Mouse (Mus musculus) CD8-positive naive resting alpha-beta T cell, adult 2 months (primary cell): ENCODE results near the gene Slc5a10.
A peak's percentile ranks its signal among the peaks of the same experiment; 100 is the strongest.
"Not testable (repeated sequence)": the region's sequence is repeated elsewhere in the genome, so short reads cannot be mapped to it uniquely, and the experiment has no call there.

Experiments used
- DNase-seq, 2 experiments: peaks; one replicate each; pipeline ENCODE4 v3.0.0; 2022; ENCODE audit warnings: low read depth in 2 of 2, low spot score in 2 of 2

Gene Slc5a10

DNA sequence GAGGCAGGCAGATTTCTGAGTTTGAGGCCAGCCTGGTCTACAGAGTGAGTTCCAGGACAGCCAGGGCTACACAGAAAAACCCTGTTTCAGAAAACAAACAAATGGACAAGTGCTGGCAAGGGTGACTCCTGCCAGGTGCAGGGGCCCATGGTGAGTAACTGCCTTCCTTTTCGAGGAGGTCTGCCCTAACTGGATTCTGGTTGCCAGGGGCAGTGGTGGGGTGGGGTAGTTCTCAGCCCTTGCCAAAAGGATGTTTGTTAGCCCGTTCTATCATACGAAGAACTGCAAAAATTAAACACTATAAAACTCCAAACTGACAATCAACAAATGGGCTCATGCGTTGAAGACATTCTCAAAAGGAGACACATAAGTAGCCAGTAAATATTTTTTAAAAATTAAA lies 71.0 kb downstream of the Slc5a10 start:
- DNase-seq, result no peak

DNA sequence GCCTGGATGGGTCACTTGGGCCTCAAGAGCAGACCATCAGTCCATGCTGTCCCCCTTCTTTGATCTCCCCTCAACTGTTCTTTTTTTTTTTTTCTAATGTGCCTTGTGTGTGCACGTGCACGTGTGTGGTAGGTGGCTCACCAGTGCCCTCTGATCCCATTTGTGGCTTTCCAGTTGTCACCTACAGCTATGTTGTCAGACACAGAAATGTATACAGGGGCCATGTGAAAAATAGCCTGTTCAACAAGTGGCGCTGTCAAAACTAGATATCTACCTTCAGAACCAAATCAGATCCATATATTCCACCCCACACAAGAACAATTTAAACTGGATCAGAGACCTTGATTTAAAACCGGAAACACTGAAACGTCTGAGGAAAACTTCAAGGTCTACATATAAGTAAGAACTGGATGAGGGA lies 71.5 kb downstream of the Slc5a10 start:
- DNase-seq, result no peak

DNA sequence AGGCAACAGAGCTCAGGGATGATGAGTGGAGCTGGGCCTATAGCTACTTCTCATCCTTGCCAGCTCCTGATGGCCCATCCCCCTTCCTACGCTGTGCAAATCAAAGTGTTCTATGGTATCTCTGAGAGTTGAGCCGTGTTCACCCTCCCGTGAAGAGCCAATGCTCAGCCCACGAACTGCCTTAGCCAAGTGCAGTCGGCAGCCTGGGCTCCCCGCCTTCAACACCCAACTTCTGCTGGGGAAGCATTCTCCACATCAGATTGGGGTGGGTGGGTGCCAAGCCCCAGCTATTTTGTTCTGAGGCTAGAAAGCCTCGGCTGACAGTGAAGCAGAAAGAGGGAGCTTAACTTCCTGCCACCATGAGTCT lies 71.9 kb downstream of the Slc5a10 start:
- no peak for DNase-seq

DNA sequence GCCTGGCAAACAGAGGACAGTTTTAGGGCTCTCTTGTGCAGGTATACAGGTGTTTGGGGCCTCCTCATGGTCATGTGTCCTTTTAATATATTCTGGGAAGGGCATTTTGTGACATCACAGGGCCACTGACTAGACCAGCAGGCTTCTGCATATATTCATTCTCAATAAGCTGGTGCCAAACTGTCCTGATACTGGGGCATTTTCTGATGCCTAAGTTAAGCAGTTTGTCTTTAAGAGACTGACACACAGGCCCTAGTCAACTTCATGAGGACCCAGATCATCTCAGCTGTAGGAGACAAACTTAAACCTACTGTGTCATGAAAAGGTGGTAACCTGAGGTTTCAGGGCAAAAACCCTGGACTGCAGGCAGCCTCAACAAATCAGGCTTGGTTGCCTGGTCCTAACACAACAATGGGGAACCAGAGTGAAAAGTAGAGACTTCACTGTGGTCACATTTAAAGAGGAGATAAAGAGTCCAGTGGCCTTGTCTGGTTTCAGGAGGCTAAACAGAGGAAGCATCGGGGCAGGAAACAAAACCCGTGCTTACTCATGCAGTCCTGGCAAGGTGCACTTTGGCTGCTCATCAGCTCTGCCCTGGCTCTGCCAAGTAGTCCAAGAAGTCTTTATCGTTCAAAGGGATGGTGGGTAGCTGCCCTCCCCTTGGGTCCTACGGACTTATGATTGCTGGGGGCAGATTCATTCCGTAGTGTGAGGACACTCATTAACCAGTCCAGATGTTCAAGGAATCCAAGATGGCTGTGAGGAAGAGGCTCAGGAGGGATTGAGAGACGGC lies 72.5 kb downstream of the Slc5a10 start:
- DNase-seq, result no peak

DNA sequence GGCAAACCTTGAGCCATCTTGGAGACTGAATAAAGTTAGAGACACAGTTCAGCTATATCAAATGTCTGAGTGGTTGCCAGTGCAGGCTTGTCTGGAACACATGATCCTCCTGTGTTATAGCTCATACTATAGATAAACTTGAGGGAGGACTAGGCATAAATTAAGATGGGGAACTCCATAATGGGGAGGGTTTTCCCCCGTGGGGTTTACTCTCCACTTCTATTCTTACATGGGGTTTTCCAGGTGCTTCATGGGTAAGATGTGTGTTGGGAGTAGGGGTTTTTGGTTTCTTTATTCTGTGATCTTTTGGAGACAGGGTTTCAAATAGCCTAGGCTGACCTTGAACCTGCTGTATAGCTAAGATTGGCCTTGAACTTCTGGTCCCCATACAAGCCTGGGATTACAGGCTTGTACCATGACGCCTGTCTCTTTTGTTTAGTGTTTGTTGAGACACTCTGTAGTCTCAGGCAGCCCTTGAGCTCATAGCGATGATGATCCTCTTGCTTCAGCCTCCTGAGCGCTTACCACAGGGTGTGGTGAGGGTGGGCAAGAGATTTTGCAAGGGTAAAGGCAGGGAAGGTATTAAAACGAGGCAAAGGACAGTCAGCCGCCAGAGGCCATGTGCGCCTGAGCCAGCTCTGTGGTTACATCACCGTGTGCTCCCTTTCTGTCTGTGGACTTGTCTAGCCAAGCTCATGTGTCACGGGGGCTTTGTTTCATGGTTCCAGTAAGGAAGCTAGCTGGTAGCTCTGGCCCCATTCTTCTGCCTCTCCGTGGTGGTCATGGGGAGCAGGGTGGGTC lies 73.3 kb downstream of the Slc5a10 start:
- DNase-seq, result peak; percentile 40 to 41

DNA sequence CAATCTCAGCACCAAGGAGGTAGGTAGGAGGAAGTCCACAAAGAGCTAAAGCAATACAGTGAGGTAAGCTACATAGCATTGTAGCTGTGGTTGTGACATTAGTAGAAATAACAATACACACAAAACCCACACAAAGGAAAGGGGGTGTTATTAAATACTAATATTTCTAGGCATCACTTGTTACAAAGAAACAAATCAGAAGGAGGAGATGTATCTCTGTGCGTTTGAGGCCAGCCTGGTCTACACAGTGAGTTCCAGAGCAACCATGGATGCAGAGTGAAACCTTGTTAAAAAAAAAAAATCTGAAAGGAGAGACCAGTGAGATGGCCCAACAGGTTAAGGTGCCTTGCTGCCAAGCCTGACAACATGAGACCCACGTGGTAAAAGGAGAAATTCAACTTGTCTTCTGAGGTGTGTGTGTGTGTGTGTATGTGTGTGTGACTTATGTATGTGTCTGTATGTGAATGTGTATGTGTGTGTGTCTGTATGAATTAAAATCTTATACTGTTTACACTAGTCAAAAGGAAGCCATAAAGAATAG lies 74.1 kb downstream of the Slc5a10 start:
- DNase-seq, result no peak

DNA sequence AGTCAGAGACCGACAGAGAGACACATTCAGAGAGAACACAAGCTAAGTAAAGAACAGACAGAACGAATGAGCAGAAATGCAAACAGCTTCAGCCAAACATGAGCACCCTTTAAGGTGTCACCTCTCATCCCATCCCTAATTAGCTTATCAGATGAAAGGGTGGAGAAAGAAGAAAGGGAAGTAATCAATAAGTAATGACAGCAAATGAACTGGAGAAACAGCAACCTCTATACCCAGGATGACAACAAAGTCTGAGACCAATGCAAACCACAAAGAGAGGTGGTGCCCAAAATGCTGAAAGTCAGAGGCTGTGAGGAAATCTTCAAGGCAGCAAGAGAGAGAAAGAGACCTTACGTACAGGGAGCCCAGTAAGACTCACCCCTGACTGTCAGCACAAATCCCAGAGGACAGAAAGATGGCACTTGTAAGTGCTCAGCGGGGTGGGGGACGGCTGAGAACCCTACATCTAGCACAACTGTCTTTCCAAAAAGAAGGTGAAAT lies 75.2 kb downstream of the Slc5a10 start:
- no peak for DNase-seq

DNA sequence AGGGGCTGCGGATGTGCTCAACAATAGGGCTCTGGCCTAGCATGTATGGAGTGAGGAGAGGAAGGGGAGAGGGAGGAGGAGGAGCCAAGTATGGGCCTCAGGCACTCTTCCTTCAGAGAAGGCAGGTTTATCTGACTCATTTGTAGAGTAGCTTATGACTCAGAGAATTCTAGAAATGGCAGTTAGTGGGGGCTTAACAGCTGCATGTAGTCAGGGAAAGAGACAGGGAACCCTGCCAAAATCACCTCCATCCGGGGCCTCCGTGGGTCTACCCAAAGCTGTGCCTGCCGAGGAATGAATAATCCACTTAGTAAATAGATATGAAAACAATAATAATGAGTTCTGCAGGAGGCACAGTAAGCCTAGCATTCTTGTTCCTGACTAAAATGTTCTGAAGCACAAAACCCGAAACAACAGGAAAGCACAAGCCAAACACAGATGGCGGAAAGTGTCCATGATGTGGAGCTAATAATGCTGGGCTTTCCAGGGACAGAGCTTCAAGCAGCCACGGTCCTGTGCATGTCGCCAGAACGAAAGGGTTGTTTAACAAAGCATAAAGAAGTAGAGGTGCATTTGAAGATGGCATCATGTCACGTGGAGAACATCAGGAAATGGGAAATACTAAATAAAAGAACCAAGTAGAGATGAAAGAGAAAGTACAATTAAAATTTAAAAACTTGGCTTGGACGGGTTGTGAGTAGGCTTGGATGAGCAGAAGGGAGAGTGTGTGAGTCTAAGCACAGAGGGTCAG lies 75.9 kb downstream of the Slc5a10 start:
- no peak for DNase-seq

DNA sequence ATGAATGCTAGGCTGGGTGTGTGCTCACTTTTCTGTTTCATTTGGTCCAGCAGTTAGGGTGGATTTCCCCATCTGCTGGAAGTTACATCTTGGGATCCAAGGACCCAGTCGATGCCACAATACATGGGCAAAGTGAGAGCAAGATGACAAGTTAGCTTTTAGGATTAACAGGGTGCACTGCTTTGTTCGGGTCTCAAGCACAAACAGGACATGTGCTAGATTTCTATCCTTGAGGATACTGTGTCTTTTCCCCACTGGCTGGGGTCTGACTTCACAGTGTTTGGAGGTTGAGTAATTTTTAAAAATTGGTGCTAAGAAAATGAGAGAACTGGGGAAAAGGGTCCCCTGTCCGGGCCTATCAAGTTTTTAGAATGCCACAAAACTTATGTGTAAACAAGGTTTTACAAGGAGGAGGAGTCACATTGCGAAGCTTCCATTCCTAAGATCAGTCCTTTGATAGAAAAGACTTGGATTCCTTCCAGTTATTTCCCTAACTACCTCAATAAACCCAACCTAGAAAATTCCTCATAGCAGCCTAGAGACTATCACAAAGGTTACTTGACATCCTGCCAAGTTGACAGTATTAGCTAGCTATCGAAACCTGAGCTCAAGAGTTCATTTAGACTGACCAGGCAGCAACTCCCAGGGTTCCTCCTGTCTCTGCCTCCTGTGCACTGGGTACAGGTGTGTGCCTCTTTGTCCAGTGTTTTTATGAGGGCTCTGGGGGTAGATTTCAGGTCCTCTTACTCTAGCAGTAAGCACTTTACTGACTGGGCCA lies 77.3 kb downstream of the Slc5a10 start:
- no peak for DNase-seq

DNA sequence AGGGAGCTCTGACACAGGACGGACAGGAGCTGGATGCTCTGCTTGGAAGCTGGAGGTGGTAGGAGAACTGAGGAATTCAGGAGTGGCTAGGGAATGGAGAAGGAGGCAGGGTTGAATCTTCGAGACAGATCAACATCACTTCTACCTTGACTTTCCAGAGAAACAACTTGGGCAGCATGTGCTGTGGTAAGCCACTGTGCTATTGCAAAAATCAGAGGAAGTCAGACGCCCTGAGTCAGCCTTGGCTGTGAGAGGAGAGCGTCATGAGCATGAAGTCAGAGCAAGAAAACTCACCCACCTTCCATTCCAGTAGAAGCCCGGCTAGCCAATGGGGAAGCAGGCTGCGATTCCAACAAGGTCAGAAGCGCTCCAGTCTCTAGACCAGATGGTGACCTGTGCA lies 78.5 kb downstream of the Slc5a10 start:
- DNase-seq, result no peak

DNA sequence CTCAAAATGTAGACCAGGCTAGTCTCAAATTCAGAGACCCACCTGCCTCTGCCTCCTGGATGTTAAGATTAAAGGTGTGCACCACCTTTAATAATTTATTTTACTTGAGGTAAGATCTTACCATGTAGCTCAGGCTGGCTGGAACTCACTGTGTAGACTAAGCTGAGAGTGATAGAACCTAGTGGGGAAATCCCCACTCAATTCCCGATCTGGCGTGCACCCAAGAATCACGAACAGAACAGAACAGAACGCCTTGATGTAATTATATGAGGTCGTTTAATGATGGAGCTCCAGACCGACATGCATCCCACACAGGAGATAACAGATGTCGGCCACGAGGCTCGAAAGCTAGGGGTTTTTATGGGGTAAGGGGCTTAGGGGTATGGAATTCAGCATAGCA lies 80.0 kb downstream of the Slc5a10 start:
- not testable (repeated sequence) for DNase-seq

DNA sequence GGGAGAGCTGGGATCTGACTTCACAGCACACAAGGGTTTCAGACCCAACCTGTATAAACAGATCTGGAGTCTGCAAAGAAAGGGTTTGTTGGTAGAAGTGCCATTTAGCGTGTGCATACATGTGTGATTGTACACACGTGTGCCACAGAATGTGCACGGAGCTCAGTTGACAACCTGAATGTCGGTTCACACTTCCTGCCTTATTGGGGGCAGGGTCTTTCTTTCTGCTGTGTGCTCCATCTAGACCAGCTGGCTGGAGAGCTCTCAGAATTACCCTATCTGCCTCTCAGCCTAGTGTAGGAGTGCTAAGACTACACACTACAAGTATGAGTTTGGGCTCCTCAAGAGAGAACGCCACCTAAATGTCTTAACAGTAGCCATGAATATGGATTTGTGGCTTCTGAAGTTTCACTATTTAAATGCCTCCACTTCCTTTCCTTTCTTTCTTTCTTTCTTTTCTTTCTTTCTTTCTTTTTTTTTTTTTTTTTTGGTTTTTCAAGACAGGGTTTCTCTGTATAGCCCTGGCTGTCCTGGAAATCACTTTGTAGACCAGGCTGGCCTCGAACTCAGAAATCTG lies 80.9 kb downstream of the Slc5a10 start:
- DNase-seq, result no peak

DNA sequence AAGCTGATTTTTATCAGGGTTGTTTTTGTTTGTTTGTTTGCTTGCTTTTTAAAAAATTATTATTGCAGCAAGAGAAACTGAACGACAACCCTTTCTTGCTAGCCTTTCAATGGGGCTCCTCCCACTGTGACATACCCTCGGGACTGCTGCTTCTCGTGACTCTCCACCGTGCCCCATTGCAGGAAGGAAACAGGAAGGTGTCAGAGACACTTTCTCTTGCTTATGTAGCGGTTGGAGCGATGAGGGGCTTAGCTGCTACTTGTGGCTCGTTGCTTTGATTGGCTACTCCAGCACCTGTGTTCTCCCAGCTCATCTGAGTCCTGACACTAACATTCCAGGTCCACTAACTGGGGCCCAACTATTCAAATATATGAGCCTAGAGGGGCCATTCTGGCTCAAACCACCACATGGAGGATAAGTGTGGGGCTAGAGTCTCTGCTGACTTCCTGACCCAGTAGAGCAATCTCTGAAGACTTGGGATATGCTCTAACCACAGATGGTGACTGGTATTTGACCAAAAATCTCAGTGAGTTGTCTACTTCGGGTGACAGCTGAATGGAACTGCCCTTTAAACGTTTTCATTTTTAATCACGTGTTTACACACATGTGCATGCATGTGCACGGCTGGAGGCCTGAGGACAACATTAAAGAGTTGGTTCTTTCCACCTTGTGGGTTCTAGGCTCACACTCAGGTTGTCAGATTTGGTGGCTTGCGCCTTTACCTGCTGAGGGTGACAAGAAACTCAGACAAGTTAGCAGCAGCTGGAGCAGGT lies 81.7 kb downstream of the Slc5a10 start:
- DNase-seq, result peak in 1 of 2 experiments; percentile 53

DNA sequence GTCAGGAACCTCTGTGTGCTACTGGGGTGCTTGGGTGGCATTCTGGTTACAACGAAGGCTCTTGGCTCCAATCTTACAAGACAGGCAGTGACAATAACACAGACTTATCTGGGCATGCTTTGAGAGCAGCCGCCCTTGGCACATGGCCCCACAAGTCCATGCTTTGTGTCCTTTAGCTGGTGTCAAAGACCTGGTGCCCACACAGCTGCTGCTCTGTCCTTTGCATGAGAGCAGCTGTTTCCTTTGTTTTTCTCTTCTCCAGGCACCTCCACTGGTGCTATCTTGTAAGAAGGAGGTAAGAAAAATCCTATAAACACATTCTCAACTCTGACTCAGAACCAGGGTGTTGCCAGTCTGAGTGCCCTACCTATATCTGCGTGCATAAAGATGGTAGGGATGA lies 82.8 kb downstream of the Slc5a10 start:
- no peak for DNase-seq

DNA sequence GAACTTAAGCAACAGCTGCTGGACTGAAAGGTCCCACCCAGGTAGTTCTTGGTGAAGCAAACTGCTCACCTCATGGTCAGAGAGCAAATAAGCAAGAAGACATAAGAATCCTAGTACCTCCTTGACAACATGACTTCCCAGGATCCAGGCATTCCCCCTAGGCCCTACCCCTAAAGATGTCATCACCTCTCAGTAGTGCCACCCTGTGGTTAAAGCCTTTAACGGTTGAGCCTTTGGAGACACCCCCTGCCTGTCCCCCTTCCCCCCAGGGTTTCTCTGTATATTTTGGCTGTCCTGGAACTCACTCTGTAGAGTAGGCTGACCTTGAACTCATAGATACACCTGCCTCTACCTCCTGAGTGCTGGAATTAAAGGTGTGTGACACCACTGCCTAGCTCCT lies 83.2 kb downstream of the Slc5a10 start:
- no peak for DNase-seq

DNA sequence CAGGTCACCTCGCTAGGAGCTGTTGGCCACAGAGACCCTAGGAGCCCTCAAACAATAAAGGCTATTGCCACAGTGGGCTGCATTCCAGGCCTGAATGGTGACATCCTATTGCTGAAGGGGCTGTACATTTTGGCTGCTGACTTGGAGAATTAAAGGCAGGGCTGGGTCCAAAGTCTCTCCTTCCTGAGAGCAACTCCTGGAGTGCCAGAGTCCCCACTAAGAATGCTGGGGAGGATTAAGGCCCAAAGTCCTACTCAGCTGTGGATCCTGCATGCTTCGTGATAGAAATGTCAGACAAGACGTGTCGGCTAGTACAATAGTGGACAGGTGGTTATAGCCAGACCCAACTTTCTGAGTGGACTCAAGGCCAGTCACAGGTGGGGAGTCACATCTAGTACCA lies 84.3 kb downstream of the Slc5a10 start:
- DNase-seq, result not testable (repeated sequence)

DNA sequence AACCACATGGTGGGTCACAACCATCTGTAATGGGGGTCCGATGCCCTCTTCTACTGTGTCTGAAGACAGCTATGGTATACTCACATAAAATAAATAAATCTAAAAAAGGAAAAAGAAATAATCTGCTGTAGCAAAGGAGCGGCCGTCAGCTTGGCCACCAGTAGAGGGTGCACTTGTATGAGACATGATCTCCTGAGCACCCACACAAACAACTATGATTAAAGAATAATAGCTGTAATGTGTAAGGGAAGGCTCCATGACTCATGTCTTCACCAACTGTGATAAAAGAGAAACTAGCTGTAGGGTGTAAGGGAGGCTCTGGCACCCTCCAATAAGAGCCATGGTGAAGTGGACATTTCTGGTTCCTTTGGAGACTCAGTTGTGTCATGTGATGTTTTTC lies 91.0 kb downstream of the Slc5a10 start:
- DNase-seq, result peak in 1 of 2 experiments; percentile 51

DNA sequence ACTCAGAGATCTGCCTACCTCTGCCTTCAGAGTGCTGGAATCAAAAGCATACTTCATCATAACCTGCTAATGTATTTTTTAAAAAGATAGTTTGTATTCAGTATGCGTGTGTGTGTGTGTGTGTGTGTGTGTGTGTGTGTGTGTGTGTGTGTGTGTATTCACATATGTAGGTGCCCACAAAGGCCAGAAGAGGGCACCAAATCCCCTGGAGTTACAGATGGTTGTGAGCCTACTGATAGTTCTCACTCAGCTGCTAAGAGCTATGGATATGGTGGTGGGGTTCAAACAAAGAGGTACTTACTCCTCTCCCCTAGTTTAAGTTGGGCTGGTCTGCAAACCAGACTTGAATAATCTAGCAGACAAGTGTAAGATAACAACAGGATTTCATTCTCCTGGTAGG lies 94.1 kb downstream of the Slc5a10 start:
- no peak for DNase-seq

DNA sequence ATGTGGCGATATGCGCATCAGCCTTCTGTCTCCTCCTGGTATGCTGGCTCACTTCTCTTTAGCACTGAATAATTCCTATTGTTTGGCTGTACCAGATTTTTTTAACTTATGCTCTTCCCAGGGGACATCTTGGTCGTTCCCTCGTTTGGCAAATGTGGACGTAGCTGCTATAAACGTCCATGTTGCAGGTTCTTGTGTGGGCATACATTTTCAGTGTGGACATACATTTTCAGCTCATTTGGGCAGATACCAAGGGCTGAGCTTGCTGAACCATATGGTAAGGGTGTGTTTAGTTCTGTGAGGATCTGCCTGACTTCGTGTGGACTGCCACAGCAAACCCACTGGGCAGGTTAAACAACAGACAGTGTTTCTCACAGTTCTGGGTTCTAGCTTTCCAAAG lies 95.5 kb downstream of the Slc5a10 start:
- no peak for DNase-seq
